Mouse (Mus musculus) embryonic facial prominence, embryonic 12.5 days (tissue): Measurements from ENCODE around the gene Zbtb44. TPM values are rescaled to one million over a fixed set of nuclear protein-coding genes. Genes with fewer than 3 reads are reported as not detected.

ENCODE experiments used
- ATAC-seq: fragments of 200-750 bp; cut with Nextera tagmentation; 2 replicates; pipeline ENCODE4 v1.8.0; 2017; ENCODE audit not compliant: insufficient number of reproducible peaks, insufficient read depth, low FRiP score, low TSS enrichment
- H3K27ac ChIP-seq: fragments of 300-500 bp; sonication (generic); 2 replicates; pipeline ENCODE4 v1.5.1; 2016; ENCODE audit warnings: mild to moderate bottlenecking
- H3K27me3 ChIP-seq: fragments of 300-500 bp; sonication (generic); 2 replicates; pipeline ENCODE4 v1.6.1; 2016; ENCODE audit warnings: mild to moderate bottlenecking, moderate library complexity
- H3K36me3 ChIP-seq: fragments of 300-500 bp; sonication (generic); 2 replicates; pipeline ENCODE4 v1.6.1; 2016; ENCODE audit warnings: mild to moderate bottlenecking
- H3K4me1 ChIP-seq: fragments of 300-500 bp; sonication (generic); 2 replicates; pipeline ENCODE4 v1.6.1; 2016
- H3K4me2 ChIP-seq: fragments of 300-500 bp; sonication (generic); replicated peaks from 2 replicates; pipeline ENCODE4 v1.6.1; 2016; ENCODE audit warnings: mild to moderate bottlenecking, moderate library complexity
- H3K4me3 ChIP-seq: fragments of 300-500 bp; sonication (generic); 2 replicates; pipeline ENCODE4 v1.5.1; 2016; ENCODE audit warnings: mild to moderate bottlenecking
- H3K9ac ChIP-seq: fragments of 300-500 bp; sonication (generic); 2 replicates; pipeline ENCODE4 v1.6.1; 2016; ENCODE audit warnings: mild to moderate bottlenecking, moderate library complexity
- H3K9me3 ChIP-seq: fragments of 300-500 bp; sonication (generic); 2 replicates; pipeline ENCODE4 v1.6.1; 2016; ENCODE audit warnings: mild to moderate bottlenecking, moderate library complexity
- WGBS: fragments of 180-500 bp; shearing (Covaris S2); methylation state at CpG from one replicate; pipeline ENCODE4 v1.1.7; 2016; 5-methylcytosine and 5-hydroxymethylcytosine counted together
- polyA plus RNA-seq: library from polyadenylated mRNA; unstranded; fragments of >200 nt; fragmentation: Nextera tagmentation; extraction: Ambion mirVana; gene quantifications from 2 replicates; pipeline ENCODE4 v1.2.1, GENCODE M21; 2016

The Zbtb44 gene
- polyA plus RNA-seq, 1 experiment from 2014 or later, result 9.7 TPM

DNA sequence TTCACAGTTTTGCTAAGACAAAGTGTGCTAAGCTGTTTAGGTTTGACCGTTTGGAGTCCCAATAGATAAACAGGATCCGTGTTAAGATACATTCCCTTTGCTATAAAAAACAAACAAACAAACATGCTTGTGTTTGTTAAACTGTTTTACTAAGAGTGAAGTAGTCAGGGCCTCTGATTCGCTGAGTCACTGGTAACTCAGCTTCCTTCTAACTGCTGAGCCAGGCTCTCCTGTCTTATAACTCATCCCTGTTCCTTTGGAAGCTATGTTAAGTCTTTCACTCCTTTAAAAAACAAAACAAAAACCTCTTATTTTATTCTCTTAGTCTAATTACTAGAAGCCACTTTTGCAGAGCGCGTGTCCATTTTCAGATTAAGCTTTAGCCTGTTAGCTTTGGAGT lies 41.8 kb downstream of the Zbtb44 start:
- ATAC-seq, result no peak
- WGBS, result 85% methylated on average over 5 of the region's 5 CpGs
- Histone ChIP-seq H3K9me3 (no peaks in the 10 kb centered on the region), H3K4me2 (no peak overlapping the region), H3K4me3 (no peak overlapping the region), H3K4me1 (no peaks in the 10 kb centered on the region), H3K36me3 (peaks cover 6% of the 10 kb centered on the region; the same call in 1 of the 2 replicates), H3K27ac (no peak overlapping the region), H3K27me3 (no peaks in the 10 kb centered on the region), H3K9ac (no peak overlapping the region)

DNA sequence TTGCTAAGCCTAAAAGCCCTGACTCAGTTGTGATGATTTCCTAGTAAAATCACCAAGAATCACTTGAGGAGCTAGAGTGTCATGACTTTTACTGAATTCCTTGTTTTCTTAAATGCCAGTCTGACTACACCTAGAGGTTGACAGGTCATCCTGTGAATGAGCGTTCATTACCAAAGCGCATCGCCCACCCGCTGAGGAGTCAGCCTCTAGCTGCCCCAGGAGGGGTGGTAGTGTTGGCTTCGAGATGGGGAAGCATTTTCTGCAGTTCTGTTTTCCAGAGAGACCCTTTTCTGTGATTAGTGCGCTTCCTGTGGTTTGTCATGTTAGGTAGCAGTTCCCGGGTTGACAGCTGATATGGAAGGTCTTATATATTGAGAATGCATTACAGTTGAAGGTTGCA lies 43.4 kb downstream of the Zbtb44 start:
- WGBS, result 72% methylated on average over 7 of the region's 7 CpGs
- H3K4me2 ChIP-seq, result no peak overlapping the region
- H3K9me3 ChIP-seq, result no peaks in the 10 kb centered on the region
- no peaks in the 10 kb centered on the region for H3K27me3 ChIP-seq
- H3K27ac ChIP-seq, result no peak overlapping the region
- no peaks in the 10 kb centered on the region for H3K4me1 ChIP-seq
- H3K9ac ChIP-seq, result no peak overlapping the region
- no peak overlapping the region for H3K4me3 ChIP-seq
- peaks cover 6% of the 10 kb centered on the region; the same call in 1 of the 2 replicates for H3K36me3 ChIP-seq
- no peak for ATAC-seq

DNA sequence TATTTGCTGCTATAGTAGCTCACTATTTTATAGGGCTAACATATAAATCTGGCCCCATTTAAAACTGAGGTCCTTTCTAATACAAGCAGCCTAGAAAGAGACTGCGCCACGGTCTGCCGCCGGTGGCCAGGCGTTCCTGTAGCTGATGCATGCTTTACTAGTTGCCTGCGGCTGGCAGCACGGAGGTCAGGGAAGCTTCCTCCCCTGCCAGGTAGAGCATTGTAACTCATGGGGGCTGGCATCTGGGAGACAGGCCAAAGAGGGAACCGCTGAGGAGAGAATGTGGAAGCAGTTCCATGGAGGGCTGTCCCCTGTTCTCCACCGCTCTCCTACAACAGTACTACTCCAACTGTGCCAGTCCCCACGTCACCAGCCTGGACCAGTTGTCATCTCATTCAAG lies 44.4 kb downstream of the Zbtb44 start:
- Histone ChIP-seq H3K36me3 (no peaks in the 10 kb centered on the region), H3K9ac (no peak overlapping the region), H3K4me1 (no peaks in the 10 kb centered on the region), H3K27me3 (no peaks in the 10 kb centered on the region), H3K4me3 (no peak overlapping the region), H3K27ac (no peak overlapping the region), H3K9me3 (no peaks in the 10 kb centered on the region), H3K4me2 (no peak overlapping the region)
- ATAC-seq, result no peak
- 86% methylated on average over 10 of the region's 10 CpGs for WGBS

DNA sequence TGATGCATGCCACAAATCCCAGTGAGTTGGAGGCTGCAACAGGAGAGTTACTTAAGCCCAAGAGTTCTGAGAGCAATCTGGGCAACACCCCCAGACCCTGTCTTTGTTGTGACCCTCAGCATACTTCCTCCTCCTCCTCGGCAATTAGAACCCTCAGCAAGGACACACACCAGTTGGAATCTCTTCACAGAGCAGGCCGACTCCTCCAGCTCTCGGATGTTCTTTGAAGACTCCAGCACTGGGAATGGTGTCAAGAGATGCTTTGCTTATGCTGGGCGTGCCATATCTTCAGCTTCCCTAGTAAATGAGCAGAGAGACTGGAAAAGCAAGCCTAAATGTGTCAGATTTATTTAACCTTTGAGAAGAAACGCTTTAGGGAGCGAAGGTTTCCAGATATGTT lies 50.3 kb downstream of the Zbtb44 start:
- ATAC-seq, result no peak
- Histone ChIP-seq H3K4me1 (0 out of 2 replicates have a peak, but pooled peaks cover 3% of the 10 kb centered on the region), H3K9me3 (no peaks in the 10 kb centered on the region), H3K4me3 (no peak overlapping the region), H3K27ac (no peak overlapping the region), H3K27me3 (peaks cover 6% of the 10 kb centered on the region; the same call in 1 of the 2 replicates), H3K9ac (no peak overlapping the region), H3K36me3 (no peaks in the 10 kb centered on the region), H3K4me2 (no peak overlapping the region)
- 76% methylated on average over 6 of the region's 6 CpGs for WGBS

DNA sequence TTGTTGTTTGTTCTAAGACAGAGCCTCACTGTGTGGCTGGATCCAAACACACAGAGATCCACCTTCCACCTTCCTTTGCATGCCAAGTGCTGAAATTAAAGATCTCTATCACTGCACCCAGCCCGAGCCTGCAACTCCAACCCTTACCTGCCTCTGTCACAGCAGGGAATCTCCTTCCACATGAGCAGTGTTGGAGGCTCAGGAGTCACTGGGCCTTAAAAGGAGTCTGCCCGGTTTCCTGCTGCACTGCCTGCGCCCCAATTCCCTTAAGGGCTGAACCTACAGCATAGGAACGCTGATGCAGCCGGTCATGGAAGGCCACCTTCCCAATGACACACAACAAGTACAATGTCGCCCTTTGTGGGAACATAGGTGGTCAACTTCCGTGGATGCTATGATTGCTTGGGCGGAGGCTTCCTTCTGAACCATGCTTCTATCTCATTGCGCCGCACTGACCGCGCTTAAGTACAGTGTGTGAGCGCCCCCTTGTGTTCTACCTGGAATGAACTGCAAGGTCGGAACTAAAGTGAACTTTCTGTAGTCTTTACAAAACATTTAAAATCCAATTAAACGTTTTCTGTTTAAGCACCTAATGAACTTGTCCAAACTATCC lies 51.7 kb downstream of the Zbtb44 start:
- H3K9ac ChIP-seq, result no peak overlapping the region
- ATAC-seq, result no peak
- peak overlapping the region; percentile 12; the same call in 1 of the 2 replicates for H3K4me3 ChIP-seq
- 0 out of 2 replicates have a peak, but pooled peaks cover 3% of the 10 kb centered on the region for H3K4me1 ChIP-seq
- H3K27ac ChIP-seq, result no peak overlapping the region
- H3K36me3 ChIP-seq, result no peaks in the 10 kb centered on the region
- peaks cover 6% of the 10 kb centered on the region; the same call in 1 of the 2 replicates for H3K27me3 ChIP-seq
- WGBS, result 6% methylated on average over 15 of the region's 15 CpGs
- no peaks in the 10 kb centered on the region for H3K9me3 ChIP-seq
- peak overlapping the region; percentile 43 for H3K4me2 ChIP-seq

DNA sequence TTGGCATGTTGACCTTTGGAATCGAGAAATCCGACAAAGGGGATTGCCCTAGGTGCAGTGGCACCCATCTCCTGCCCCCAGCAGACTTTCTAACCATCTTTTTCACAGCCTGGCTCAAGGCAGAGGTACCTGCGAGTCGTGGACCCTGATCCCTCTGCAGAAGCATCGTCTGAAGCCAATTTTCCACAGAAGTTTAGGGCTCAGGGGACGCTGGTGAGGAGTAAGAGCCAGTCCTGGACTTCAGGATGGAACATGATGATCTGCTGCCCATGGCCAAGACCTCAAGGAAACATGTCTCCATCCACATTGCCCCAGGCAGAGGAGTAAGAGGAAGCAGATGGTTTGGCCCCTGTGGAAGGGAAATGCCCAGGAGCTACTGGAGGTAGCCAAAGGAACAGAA lies 52.3 kb downstream of the Zbtb44 start:
- Histone ChIP-seq H3K4me3 (no peak overlapping the region), H3K36me3 (no peaks in the 10 kb centered on the region), H3K27ac (no peak overlapping the region), H3K4me1 (0 out of 2 replicates have a peak, but pooled peaks cover 3% of the 10 kb centered on the region), H3K4me2 (no peak overlapping the region), H3K27me3 (peaks cover 6% of the 10 kb centered on the region; the same call in 1 of the 2 replicates), H3K9me3 (no peaks in the 10 kb centered on the region), H3K9ac (no peak overlapping the region)
- no peak for ATAC-seq
- whole genome bisulfite sequencing, result 66% methylated on average over 6 of the region's 6 CpGs

DNA sequence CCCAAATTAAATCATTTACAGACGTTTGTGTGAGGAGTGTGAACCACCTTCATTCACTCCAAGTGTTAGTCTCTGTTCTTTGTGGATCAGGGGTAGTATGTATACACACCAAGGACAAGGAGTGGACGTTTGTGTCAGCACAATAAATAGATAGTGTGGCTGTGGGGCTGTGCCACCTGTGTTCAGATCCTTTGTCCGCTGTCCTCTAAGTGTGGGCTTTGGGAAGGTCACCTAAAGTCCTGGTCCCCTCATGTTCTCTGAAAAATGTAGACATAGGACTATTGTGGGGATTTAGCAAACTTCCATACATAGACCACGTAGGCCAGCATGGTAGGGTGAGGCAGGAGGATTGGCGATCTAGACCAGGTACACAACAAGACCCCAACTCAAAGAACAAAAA lies 55.1 kb downstream of the Zbtb44 start:
- Histone ChIP-seq H3K36me3 (no peaks in the 10 kb centered on the region), H3K4me2 (no peak overlapping the region), H3K9me3 (no peaks in the 10 kb centered on the region), H3K9ac (no peak overlapping the region), H3K4me3 (no peak overlapping the region), H3K4me1 (0 out of 2 replicates have a peak, but pooled peaks cover 3% of the 10 kb centered on the region), H3K27ac (no peak overlapping the region), H3K27me3 (peaks cover 6% of the 10 kb centered on the region; the same call in 1 of the 2 replicates)
- no peak for ATAC-seq
- 70% methylated on average over 5 of the region's 5 CpGs for WGBS

DNA sequence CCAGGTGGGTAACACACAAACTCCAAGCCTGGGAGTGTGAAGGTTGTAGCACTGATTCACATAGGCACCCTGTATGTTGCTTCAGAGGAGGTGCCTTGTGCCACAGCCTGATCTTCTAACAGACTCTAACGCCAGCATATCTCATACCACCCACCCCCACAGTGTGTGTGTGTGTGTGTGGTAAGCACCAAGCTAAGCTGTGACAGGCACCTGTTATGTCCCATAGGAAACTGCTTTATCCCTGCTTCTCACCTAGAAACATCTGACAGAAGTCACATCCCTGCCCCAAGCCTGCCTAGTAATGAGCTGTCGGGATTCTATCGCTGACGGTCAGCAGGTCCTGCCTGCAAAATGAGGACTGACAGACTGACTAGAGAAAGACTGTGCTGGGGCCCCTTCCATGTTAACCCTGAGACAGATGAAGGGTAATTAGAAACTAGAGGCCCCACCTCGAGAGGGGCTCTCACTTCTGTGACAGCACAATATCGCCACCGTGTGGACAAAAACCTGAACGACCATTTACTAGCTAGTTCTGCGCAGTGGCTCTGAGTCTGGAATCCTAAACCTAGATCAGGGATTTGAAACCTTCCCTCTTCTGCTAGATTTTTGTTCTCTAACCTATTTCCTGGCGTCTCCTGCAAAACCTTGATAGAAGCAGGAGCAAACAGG lies 55.8 kb downstream of the Zbtb44 start:
- 0 out of 2 replicates have a peak, but pooled peaks cover 3% of the 10 kb centered on the region for H3K4me1 ChIP-seq
- 12% methylated on average over 10 of the region's 10 CpGs for WGBS
- no peak for ATAC-seq
- H3K36me3 ChIP-seq, result no peaks in the 10 kb centered on the region
- H3K4me2 ChIP-seq, result 0 out of 2 replicates have a peak overlapping the region, but pooled peaks have one; percentile 3
- H3K27ac ChIP-seq, result no peak overlapping the region
- H3K9ac ChIP-seq, result no peak overlapping the region
- no peaks in the 10 kb centered on the region for H3K9me3 ChIP-seq
- no peak overlapping the region for H3K4me3 ChIP-seq
- H3K27me3 ChIP-seq, result peaks cover 6% of the 10 kb centered on the region; the same call in 1 of the 2 replicates

DNA sequence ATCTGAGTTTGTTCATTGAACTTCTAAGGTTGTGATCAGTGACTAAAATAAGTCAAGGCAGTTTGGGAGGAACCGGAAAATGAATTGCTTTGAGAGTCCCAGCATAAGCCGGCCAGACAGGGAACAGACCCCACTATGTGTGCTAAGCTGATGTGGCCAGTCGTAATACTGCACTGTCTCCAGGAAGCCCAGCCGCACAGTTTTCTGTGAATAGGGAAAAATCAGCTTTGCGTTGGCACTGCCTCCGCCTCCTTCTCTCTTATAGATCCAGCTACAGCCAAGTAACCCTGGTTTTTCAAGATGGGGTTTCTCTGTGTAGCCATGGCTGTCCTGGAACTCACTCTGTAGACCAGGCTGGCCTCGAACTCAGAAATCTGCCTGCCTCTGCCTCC lies 56.3 kb downstream of the Zbtb44 start:
- Histone ChIP-seq H3K27me3 (peaks cover 6% of the 10 kb centered on the region; the same call in 1 of the 2 replicates), H3K9me3 (no peaks in the 10 kb centered on the region), H3K27ac (no peak overlapping the region), H3K4me3 (no peak overlapping the region), H3K36me3 (no peaks in the 10 kb centered on the region), H3K9ac (no peak overlapping the region), H3K4me2 (no peak overlapping the region), H3K4me1 (0 out of 2 replicates have a peak, but pooled peaks cover 3% of the 10 kb centered on the region)
- no peak for ATAC-seq
- WGBS, result 76% methylated on average over 7 of the region's 7 CpGs

DNA sequence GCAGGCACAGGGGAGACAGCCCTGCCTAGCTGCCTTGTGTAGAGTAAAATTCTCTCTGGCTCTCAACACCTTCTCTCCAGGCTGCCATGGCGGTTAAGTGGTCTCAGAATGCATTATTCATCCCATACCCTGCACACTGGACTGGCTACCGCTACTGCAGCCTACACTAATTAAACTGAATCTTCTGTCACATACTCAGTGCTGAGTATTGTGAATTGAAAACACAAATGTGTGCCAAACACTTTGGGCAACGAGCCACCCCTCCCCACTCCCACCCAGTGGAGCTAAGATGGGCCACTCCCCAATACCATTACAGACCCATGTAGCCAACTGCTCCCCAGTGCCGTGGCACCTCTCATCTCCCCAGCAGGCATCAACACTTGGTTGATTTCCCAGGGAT lies 57.0 kb downstream of the Zbtb44 start:
- no peak overlapping the region for H3K27ac ChIP-seq
- H3K9me3 ChIP-seq, result no peaks in the 10 kb centered on the region
- peaks cover 6% of the 10 kb centered on the region; the same call in 1 of the 2 replicates for H3K27me3 ChIP-seq
- no peaks in the 10 kb centered on the region for H3K36me3 ChIP-seq
- no peak overlapping the region for H3K4me3 ChIP-seq
- ATAC-seq, result no peak
- no peak overlapping the region for H3K4me2 ChIP-seq
- 74% methylated on average over 4 of the region's 4 CpGs for WGBS
- H3K9ac ChIP-seq, result no peak overlapping the region
- no peaks in the 10 kb centered on the region for H3K4me1 ChIP-seq

DNA sequence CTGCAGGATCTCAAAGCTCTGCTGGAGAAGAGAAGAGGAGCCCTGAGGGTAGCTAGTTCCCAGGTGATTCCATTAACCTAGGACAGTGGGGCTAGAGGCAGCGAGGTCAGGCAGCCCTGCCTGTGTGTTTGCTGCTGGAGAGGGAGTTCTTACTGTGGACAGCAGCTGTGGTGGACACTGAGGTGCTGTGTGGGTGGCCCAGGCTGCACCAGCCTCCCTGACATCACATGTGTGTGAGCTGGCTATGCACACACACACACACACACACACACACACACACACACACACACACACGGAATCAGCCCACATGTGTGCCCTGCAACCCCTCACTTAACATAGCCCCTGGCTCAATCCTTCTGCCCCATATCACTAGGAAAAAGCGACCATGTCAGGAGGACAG lies 57.7 kb downstream of the Zbtb44 start:
- WGBS, result 68% methylated on average over 3 of the region's 3 CpGs
- ATAC-seq, result no peak

DNA sequence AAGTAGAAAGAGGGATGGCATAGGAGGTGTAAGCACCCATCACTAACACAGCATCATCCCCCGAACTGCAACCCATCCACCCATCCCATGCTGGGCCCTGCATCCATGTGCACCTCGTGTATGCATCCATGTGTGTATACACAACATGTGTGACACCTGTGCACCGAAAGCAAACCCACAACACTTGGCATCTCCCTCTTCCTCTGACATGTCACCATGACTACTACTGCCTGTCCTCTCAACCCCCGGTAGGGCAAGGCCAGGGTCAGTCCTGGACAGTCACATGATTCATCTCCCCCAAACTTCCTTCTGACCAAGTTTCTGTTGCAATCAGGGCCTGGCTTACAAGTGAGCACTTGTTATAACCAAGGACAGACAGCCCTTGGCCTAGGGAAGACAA lies 58.4 kb downstream of the Zbtb44 start:
- Histone ChIP-seq H3K9me3 (no peaks in the 10 kb centered on the region), H3K4me1 (no peaks in the 10 kb centered on the region), H3K27me3 (no peaks in the 10 kb centered on the region), H3K36me3 (no peaks in the 10 kb centered on the region), H3K9ac (no peak overlapping the region), H3K4me3 (no peak overlapping the region), H3K27ac (no peak overlapping the region), H3K4me2 (no peak overlapping the region)
- WGBS, result 82% methylated on average over 4 of the region's 4 CpGs
- ATAC-seq, result no peak

More for the DNA sequence above, 57.7 kb downstream of the Zbtb44 start:
- Histone ChIP-seq H3K4me3 (no peak overlapping the region), H3K9ac (no peak overlapping the region), H3K9me3 (no peaks in the 10 kb centered on the region), H3K27ac (no peak overlapping the region), H3K36me3 (no peaks in the 10 kb centered on the region), H3K4me2 (no peak overlapping the region), H3K4me1 (no peaks in the 10 kb centered on the region), H3K27me3 (peaks cover 3% of the 10 kb centered on the region; the same call in 1 of the 2 replicates)
